Mouse (Mus musculus) monocyte, adult 59 days (primary cell): ENCODE measurements around the gene Clic1. TPM values are rescaled to one million over a fixed set of nuclear protein-coding genes. Genes with fewer than 3 reads are reported as not detected.

Source experiments
- total RNA-seq, 2 experiments: library from RNA; stranded (reverse); gene quantifications; one replicate each; pipeline ENCODE4 v1.2.4; 2023

The Clic1 gene
- 100 to 1,000 TPM; 258 to 267 TPM for total RNA-seq

DNA sequence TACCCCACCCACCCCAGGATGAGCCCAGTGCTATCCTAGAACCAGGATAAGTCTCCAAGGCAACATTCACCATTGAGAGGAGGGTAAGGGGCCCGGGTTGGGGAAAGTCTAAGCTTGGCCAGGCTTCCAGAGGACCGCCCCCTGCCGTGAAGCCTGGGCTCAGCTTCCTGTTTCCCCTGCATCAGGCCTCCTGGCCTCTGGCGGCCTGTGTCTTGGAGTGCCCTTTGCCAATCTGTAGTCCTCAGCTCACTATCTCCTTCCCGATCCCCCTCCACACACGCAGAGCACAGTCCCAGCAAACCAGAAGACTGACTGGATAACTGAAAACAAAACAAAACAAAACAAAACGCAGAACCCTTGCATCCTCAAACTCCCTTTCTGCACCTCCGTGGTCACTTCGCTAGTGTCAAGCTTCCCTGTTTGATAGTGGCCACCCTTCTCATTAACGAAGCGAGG lies at the start of gene Clic1:
Gene Clic1 (plus strand): TSS at position 406 of the 456 bp plus-strand sequence.

DNA sequence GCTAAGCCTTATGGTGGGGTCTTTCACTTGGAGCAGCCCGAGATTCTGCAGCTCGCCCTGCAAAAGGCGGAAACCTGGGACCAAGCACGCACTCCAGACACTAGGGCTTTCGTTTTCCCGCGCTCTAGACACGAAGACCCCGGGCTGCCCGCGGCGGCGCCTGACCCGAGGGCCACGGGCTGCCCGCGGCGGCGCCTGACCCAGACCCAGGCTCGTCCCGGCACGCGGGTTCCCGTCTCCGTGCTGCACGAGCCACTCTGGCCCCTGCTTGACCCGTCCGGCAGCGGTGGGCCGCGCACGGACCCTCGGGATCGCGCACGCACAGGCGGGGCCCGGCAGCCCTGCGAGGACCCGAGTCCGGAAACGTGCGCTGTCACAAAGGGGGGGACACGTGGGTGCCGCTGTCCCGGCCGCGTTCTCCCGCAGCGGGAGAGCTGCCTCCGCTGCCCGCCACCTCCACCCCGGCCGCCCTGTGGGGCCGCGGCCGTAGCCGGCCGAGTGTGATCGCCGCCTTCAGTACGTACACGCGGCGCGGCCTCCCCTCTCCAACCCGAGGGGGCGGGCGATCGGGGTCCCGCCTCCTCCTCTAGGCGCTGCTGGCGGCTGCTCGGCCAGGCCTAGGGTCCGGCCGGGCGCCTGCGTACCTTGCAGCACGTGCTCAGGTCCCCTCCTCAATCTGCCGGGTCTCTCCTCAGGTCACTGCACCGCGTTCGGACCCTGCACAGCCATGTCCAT lies 48.9 kb upstream of the Clic1 start, which contains the start of gene Vars:
Gene Vars (plus strand): TSS at position 271 of the 735 bp plus-strand sequence.

DNA sequence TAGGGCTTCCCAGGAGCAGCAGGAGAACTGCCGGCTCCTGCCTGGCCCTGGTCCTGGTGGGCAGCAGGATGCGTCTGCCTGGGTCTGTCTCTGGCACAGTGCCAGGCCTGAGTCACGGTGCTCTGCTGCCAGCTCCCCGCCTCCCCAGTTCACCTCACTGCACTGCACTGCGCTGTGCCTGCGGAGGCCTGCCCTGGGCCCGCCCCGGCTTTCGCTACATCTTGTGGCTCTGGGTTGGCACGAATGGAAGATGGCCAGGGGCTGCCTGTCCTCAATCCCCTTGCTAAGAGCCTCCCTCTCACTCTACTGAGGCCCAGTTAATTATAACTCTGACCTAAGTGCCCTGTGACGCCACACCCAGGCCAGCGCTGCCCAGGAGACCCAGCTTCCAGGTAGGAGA lies 33.4 kb upstream of the Clic1 start, which contains the start of gene Vwa7:
Gene Vwa7 (plus strand): TSS at position 204 of the 400 bp plus-strand sequence.

DNA sequence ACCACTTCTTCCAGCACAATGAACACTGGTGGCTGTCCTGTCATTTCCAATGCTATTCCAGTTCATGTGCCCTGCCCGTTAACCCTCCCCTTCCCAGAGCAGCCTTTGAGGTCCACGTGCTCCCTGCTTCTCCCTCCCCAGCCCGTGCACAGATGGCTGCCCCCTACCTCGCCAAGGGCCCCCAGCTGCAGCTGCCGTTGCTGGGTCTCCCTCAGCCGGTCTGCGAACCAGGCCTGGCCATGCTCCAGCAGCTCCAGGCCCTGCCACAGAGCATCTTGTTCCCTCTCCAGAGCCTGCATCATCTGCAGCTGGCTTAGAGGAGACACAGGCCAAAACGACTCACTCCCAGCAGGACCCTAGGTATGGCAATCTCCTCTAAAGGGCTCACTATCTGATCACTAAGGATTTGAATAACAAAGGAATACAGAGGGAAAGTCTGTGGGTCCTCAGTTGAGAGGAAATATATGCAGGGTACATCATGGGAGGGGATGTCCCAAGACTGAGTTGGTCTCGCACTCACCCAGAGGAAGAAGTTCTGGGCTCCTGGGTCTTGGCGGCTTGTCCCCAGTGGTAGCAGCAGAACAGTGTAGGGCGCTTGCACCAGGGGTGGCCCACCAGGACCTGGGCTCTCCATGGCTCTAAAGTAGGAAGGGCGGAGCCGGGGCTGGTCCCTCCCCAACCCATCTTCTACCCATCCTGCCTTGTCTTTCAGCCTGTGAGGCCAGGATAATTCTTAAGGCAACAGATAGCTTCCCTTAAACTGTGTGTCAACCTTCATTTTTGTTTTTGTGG lies 22.3 kb upstream of the Clic1 start, which contains the start of gene Sapcd1:
Gene Sapcd1 (minus strand): TSS at position 740 of the 792 bp plus-strand sequence.

DNA sequence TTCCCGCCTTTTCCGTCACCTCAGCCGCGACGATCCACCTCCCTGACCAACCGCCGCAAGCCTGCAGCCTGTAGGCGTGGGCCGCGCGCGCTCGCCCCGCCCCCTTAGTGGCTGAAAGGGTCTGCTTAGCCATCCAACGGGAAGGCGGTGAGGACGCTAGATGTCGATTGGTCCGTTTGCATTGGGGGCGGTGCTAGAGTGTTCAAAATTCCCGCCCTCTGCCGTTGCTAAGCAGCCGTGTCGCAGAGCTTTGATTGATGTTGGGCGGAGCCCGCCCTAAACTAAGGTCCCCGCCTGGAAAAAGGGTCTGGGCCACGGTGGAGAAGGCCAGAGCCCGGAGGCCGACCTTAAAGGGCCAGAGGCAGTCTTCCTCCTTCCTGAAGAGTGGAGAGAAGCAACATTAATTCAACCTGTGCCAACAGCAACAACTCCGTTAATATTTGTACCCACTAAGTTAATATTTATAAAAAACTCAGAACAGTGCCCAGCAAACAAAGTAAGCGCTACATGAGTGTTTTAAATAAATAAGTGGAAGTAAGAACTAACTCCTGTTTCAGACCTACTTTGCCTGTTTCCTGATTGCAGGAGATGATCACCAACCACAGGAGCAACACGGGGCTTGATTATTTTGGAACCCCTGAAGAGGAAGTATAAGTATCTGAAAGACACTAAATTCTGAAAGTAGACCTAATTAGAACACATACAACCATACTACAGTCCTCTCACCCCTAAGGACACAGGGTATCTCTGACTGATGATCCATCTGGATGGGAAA lies 2.9 kb upstream of the Clic1 start, which contains the start of gene Msh5:
Gene Msh5 (minus strand): TSS at position 65 of the 775 bp plus-strand sequence.

DNA sequence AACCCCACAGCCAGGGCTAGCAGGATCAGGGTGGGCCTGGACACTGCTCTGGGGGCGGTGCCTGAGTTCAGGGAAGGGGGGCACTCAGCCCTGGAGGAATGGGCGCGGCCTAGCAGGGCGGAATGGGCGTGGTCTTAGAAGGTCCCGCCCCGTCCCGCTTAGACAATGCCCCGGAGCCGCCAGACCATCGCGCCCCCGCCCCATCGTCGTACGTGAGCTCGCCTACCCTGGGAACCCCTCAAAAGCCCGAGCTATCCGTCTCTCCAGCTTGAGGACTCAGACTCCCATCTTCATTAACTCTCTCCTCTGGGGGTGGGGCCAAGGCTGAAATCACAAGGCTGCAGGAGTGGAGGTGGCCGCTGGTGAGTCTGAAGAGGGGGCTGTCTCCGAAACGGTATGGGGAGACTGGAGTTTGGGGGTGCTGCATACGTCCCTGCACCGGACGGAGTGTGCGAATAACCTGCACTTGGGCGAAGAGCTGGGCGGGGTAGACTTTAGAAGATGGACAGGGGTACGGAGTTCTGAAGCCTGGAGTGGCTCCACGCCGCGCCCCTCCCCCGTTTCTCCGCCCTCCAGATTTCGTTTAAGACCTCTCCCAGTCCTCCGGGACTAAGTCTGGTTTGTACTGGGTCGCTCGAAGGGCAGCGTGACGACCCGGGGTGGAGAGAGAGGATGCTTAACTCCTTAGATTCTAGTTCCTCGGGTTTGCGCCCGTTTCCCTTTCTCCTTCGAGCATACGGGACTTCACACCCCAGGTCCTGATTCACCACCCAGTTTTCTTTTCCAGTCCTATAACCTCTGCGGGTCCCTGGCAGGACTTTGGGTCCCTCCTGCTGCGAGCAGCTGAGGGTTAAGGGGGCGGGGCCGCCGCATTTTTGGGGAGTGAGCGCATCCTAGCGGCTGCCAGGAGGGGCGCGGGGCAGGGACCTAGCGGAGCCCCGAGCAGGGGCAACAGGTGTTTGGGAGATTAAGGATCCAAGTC lies 9.4 kb downstream of the Clic1 start, which contains the start of gene Ddah2:
Gene Ddah2 (plus strand): TSS at position 125 of the 982 bp plus-strand sequence.

DNA sequence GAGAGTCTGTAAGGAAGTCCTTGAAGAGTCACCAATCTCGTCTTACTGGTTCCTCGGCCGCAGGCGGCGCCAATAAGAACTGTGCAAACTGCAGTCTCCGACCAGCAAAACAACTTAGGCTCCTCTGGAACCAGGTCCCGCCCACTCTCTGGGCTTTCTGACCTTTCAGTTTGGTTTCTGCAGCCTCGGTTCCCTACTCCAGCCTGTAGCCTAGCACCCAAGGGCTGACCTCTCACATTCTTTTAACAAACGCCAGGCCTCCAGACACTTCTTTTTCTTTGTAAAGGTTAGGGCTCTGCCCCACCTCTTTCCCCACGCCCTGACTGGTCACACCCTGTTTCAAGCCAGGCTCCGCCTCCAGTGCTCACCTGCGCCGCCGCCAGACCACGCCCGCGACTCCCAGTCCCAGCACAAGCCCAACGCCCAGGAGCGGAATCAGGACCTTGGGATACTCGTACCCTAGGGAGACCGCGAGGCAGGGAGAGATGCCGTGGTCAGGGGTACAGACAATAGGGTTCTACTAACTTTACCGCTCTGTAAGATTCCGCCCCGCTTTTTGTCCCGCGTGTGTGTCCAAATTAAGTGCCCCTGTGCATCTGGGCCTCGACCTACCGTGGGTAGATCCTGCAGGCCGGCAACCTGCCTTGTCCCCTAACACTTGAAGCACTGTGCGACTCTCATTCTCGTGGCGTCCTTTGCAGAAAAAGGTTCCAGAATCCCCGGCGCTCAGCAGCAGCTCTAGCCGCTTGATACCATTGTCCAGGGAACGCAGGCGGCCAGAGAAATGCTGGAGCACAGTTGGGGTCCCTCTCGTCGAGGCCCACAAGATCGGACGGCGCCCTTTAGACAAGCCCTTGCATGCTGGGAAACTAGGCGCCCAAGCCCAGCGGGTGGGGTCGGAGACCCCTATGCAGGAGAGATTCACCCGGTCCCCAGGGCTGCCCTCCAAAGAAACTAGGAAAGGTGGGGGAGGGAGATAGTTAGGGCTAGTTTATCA lies 15.5 kb downstream of the Clic1 start, which contains the start of gene Ly6g6c:
Gene Ly6g6c (plus strand): TSS at position 438 of the 997 bp plus-strand sequence.

DNA sequence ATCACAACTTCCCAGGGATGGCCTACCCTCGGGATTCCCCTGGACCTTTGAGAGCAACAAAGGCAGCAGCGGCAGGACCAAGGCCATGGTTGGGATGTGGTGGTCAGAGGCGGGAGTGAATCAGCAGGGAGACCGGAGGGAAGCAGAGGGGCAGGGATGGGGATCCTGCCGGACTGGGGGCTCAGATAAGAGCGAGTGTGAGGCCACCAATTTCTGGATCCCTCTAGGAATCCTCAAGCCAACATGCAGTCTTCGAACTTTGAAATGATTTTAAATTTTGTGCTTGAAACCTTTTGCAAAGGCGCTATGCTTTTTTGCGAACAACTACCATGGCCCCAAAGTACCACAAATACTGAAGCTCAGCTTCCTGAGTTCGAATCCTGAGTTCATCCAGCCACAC lies 16.3 kb downstream of the Clic1 start, which contains the start of gene Mpig6b:
Gene Mpig6b (minus strand): TSS at position 101 of the 400 bp plus-strand sequence.

DNA sequence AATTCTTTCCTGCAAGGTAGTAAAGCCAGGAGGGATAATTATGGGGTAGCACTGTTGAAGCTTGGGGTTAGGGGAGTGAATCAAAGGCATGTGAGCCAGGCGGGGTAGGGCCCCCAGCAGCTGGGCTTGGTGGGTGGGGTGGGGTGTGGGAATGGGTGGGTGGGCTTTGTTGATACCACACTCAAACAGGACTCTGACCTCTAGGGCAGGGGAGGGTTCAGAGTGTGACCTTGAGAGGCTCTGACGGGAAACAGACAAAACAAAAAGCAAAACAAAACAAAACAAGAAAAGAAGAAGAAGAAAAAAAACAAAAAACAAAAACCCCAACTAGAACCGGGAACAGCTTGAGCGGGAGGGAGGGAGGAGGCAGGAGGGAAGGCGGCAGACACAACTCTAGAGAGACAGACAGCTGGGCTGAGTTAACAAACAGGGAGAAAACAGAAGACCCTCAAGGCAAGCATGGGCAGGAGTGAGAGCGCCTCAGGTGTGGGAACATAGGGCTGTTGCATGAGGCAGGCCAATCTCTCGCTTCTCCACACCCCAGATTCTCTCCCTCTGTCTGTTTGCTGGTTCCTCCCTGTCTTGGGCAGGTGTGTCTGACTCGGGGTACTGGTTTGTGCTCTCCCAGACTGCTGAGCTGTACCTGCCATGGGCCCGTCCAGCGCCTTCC lies 26.9 kb downstream of the Clic1 start, which contains the start of gene Ly6g6e:
Gene Ly6g6e (plus strand): TSS at position 396 of the 670 bp plus-strand sequence.

DNA sequence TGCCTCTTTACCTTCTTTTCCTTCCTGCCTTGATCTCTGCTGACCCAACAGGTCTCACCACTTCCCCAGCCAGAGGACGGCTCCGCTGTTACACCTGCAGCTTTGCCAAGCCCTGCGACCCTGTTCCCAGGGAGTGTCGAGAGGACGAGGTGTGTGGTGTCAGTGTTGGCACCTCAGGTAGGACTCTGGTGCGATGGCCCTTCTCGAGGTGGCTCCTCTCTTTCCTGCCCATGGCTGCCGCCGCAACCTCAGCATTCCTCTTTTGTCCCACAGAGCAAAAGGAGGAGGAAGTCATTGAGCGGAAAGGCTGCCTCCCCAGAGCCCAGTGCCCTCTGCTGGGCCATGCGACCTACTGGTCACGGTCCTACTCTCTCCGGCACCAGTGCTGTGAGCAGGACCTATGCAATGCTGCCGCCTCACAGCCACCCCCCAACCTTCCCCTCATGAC lies 28.0 kb downstream of the Clic1 start, which contains the start of gene Ly6g6d:
Gene Ly6g6d (minus strand): TSS at position 280 of the 448 bp plus-strand sequence.

DNA sequence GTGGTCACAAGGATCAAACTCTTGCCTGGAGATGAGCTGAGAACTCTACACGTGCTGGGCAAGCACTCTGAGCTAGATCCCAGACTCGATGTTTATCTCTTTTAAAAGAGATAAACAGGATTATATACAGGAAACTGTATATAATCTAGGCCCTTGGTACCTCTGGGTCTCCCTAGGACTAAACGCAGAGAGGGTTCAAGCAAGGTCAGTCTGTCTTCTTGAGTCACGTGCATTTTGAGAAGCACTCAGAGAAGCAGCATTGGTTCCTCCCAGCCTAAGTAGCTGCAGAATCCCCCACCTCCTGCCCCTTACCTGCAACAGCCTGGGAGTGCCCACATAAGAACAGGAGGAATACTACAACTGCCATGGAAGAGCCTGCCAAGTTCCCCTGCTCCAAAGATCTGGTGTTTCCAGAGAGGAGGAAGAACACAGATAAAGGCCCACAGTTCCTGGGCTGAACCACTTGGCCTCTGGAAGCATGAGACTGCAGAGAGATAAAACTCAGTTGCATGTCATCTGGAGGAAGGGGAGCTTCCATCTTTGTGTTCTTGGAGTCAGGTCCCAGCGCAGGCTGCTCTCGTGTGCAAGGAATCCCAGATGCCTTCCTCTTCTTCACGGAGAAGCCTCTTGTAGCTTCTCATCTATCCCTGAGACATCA lies 35.6 kb downstream of the Clic1 start, which contains the start of gene Ly6g6f:
Gene Ly6g6f (minus strand): TSS at position 403 of the 658 bp plus-strand sequence.

DNA sequence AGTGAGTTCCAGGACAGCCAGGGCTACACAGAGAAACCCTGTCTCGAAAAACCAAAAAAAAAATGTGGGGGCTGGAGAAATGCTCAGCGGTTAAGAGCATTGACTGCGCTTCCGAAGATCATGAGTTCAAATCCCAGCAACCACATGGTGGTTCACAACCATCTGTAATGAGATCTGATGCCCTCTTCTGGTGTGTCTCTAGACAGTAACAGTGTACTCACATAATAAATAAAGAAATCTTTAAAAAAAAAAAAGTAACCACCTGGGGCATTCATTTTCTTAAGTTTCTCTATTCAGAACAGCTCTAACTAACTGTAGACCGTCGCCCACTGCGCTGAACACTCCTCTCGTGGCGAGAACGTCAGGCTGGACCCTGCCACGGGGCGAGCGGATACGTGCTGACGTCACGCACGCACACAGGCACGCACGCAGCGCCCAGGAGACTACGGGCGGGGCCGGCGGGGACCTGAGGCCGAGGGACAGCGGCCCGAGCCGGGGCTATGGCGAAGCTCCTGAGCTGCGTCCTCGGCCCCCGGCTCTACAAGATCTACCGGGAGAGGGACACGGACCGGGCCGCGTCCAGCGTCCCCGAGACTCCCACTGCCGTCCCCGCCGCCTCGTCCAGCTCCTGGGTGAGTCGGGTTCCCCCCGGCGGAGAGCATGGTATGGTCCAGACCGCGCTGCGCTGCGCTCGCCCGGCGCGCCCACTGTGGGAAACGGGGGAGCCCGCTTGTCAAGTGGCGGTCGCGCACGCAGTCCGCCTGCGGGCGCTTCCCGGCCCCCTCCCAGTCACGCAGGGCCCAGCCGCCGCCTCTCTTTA lies 39.3 kb downstream of the Clic1 start, which contains the start of gene Abhd16a:
Gene Abhd16a (plus strand): TSS at position 439 of the 820 bp plus-strand sequence.

DNA sequence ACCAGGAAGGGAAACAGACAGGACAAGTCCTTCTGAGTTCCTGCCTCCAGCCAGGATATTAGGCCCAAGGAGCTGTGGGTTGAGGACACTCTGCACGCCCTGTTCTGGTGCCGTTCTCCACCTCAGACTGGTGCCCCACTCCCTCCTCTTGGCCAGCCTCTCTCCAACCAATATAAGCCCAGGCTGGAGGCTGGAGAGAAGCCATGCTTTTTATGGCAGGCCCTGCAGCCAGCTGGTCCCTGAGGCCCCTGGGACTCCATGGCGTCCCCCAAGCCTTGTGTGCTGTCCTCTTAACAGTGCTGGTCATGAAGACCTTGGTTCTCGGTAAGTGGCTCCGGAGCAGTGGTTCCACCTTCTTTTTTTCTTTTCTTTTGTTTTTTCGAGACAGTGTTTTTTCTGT lies 58.3 kb downstream of the Clic1 start, which contains the start of gene Ly6g5c:
Gene Ly6g5c (plus strand): TSS at position 183 of the 400 bp plus-strand sequence.

